In the genomic region with DNA sequence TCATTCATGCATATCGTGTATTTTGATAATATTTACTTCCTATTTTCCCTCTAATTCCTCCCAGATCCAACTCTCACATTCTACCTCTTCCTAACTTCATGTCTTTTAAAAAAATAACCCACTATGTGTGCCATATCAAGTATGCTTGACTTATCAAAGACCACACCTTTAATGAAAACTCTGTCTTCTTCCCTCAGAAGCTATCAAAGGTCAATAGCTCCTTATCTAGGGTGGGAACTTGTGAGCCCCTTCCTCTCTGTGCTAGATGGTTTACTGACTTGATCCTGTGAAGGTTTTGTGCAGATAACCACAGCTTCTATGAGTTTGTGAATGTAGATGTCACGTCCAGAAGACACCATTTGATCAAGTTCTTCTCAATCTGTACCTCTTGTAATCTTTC, we compare ENCODE assay signal across 30 mouse cellular contexts.
"Had no signal": no experiment of that assay in that cellular context is flagged by ENCODE, and none has a peak within 500 bp of the region (broad histone marks: within the 10 kb centered on the region; RNA-seq: fewer than 3 reads in every experiment).

No protein-coding gene starts in this region.

- H3K4me1 ChIP-seq: heart, embryonic 12.5 days; heart, embryonic 13.5 days; heart, embryonic 15.5 days; hindbrain, embryonic 10.5 days; hindbrain, embryonic 12.5 days; hindbrain, embryonic 13.5 days; hindbrain, embryonic 15.5 days; intestine, embryonic 15.5 days; kidney, embryonic 15.5 days had no signal

- H3K9ac ChIP-seq: heart, embryonic 12.5 days; heart, embryonic 13.5 days; heart, embryonic 15.5 days; hindbrain, embryonic 12.5 days; hindbrain, embryonic 13.5 days; hindbrain, embryonic 14.5 days; hindbrain, embryonic 15.5 days; intestine, embryonic 15.5 days; kidney, embryonic 15.5 days had no signal

- H3K4me3 ChIP-seq: heart, embryonic 12.5 days; heart, embryonic 13.5 days; heart, embryonic 15.5 days; hindbrain, embryonic 10.5 days; hindbrain, embryonic 12.5 days; hindbrain, embryonic 13.5 days; hindbrain, embryonic 15.5 days; intestine, embryonic 15.5 days; kidney, embryonic 15.5 days; layer of hippocampus, adult 2 months; left cerebral cortex, adult 2 months had no signal

- DNase-seq: heart, postnatal 10 days; heart, postnatal 14 days; heart, postnatal 36 days; heart, postnatal 4 days; kidney, adult 11 months; kidney, adult 18-20 months; kidney, adult 2 months; kidney, adult 8-10 months; kidney, adult 9 months; kidney, postnatal 10 days; kidney, postnatal 14 days; kidney, postnatal 25 days; kidney, postnatal 36 days; kidney, postnatal 4 days; layer of hippocampus, adult 9-11 months; layer of hippocampus, postnatal 36 days had no signal

- H3K9me3 ChIP-seq: heart, embryonic 12.5 days; heart, embryonic 15.5 days; hindbrain, embryonic 10.5 days; hindbrain, embryonic 12.5 days; hindbrain, embryonic 13.5 days; hindbrain, embryonic 15.5 days; intestine, embryonic 15.5 days; kidney, embryonic 15.5 days had no signal

- H3K36me3 ChIP-seq: heart, embryonic 12.5 days; heart, embryonic 13.5 days; heart, embryonic 15.5 days; hindbrain, embryonic 10.5 days; hindbrain, embryonic 12.5 days; hindbrain, embryonic 13.5 days; hindbrain, embryonic 15.5 days; intestine, embryonic 15.5 days; kidney, embryonic 15.5 days had no signal

- H3K27me3 ChIP-seq: heart, embryonic 12.5 days; heart, embryonic 13.5 days; heart, embryonic 15.5 days; hindbrain, embryonic 12.5 days; hindbrain, embryonic 13.5 days; hindbrain, embryonic 15.5 days; intestine, embryonic 15.5 days; kidney, embryonic 15.5 days had no signal

- H3K27ac ChIP-seq: heart, embryonic 13.5 days; heart, embryonic 15.5 days; hindbrain, embryonic 10.5 days; hindbrain, embryonic 12.5 days; hindbrain, embryonic 13.5 days; hindbrain, embryonic 14.5 days; hindbrain, embryonic 15.5 days; hindbrain, postnatal 0 days; intestine, embryonic 15.5 days; kidney, embryonic 15.5 days; kidney, postnatal 0 days; layer of hippocampus, adult 2 months; left cerebral cortex, adult 2 months had no signal
